Mouse (Mus musculus) frontal cortex, postnatal 36 days (tissue): ENCODE measurements around the gene Fmod.

Experiments used
- DNase-seq, 2 experiments: peaks; one replicate each; pipeline ENCODE4 v3.0.0; 2022; ENCODE audit warnings: low spot score in 2 of 2

Gene Fmod

GRCm38 (mm10) chr1:134037172-134037571 is at the start of gene Fmod:
TSS of gene Fmod (plus strand) at chr1:134037254.
- no peak for DNase-seq

GRCm38 (mm10) chr1:133988845-133989244 is 48.2 kb upstream of the Fmod start:
- no peak for DNase-seq

- DNase-seq = no peak
Measured at GRCm38 (mm10) chr1:133991277-133991676, 45.8 kb upstream of the Fmod start.

DNA sequence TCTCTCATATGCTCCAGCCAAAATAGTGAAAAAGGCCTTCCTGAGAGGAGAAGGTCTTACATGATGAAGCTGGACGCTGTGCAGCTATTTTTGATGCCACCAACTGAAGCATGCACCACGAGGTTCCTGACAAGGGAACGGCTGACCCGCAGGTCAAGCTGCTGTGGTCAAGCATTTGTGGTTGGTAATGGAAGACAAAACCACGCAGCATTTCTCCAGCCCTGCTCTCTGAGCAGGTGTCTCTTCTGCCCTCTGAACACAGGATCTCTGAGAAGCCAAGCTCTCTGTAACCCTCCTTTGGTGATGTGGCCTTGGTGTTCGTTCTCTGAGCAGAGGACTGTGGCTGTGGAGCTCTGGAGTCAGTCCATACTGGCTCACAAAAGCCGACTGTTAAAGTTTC is 31.6 kb upstream of the Fmod start:
- no peak for DNase-seq

GRCm38 (mm10) chr1:134006105-134006764 is 30.8 kb upstream of the Fmod start:
- no peak for DNase-seq

- DNase-seq = no peak
Measured at GRCm38 (mm10) chr1:134024293-134024971, 12.6 kb upstream of the Fmod start.

DNA sequence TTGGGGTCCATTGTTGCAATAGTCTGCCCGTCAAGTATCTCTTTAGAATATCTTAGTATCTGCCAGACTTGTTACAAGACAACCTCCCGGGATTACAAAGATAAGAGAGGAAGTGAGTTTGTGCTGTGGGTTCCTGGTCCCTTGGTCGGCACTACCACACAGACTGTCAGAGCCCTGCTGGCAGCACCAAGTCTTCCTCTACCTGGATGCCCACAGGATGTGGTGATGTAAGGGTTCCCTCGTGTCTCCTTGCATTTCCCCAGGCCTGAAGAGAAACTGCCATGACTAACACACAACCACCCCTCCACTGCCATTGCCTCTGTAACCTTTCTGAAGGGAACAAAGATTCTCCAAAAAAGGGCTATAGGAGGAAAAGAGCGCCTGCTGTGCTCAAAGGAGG is 11.1 kb upstream of the Fmod start:
- DNase-seq = no peak

GRCm38 (mm10) chr1:134026741-134027140 is 10.3 kb upstream of the Fmod start:
- DNase-seq = no peak

- peak; percentile 52 to 66 for DNase-seq
Measured at GRCm38 (mm10) chr1:134028161-134028846, 8.8 kb upstream of the Fmod start.

- DNase-seq = no peak
Measured at GRCm38 (mm10) chr1:134036492-134036891, 562 bp upstream of the Fmod start.

GRCm38 (mm10) chr1:134038336-134038735 is 1.3 kb downstream of the Fmod start:
- no peak for DNase-seq

- no peak for DNase-seq
Measured at GRCm38 (mm10) chr1:134039361-134039760, 2.3 kb downstream of the Fmod start.

- no peak for DNase-seq
Measured at GRCm38 (mm10) chr1:134041900-134042299, 4.8 kb downstream of the Fmod start.

GRCm38 (mm10) chr1:134042341-134042740 is 5.3 kb downstream of the Fmod start:
- no peak for DNase-seq

DNA sequence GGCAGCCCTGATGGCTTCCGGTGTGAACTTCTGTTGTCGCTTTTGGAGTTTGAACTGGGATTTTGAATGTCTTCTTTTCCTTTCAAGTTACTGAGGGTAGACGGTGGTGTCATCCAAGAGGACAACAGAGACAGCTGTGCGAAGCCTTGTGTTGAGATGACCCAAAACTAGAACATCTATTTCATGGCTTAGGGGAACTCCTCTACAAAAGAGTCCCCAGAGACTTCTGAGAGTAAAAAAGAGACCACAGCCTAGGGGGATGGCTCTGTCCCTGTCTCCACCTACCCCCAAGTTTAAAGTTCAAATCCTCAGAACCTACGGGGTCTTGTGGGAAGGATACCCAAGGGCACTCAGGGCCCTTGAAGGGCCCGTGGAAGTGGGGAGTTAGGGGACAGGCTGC is 7.8 kb downstream of the Fmod start:
- DNase-seq = no peak

DNA sequence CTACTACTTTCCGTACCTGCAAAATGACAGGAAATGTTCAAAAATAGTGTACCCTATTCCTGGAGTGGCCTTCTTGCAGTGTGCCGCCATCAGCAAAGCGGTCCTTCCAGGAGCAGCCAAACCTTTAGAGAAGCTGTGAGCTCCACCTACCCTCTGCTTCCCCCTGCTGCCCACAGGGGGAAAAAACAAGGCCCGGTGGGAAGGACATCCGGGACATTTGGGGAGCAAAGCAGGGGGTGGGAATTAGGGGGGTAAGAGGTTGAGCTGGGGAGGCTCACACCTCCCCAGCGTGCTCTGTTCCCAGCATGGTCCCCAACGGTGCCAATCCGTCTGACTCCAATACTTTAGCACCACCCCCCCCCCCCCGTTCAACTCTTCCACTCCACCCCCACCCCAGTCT is 8.9 kb downstream of the Fmod start:
- peak; percentile 66 to 85 for DNase-seq

DNA sequence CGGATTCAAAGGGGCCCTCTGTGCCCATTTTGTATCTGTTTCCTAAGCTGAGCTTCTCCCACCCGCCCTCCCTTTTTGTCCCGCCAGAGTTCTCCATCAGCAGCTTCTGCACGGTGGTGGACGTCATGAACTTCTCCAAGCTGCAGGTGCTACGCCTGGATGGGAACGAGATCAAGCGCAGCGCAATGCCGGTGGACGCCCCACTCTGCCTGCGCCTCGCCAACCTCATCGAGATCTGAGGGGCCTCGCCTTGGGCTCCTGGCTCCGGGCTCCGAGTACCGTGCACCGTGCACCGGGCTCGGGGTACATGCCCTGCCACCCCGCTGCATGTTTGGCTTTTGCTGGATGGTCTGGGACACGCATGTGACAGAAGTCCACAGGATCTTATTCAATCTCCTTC is 9.3 kb downstream of the Fmod start:
- no peak for DNase-seq

- DNase-seq = no peak
Measured at GRCm38 (mm10) chr1:134047431-134047830, 10.4 kb downstream of the Fmod start.

DNA sequence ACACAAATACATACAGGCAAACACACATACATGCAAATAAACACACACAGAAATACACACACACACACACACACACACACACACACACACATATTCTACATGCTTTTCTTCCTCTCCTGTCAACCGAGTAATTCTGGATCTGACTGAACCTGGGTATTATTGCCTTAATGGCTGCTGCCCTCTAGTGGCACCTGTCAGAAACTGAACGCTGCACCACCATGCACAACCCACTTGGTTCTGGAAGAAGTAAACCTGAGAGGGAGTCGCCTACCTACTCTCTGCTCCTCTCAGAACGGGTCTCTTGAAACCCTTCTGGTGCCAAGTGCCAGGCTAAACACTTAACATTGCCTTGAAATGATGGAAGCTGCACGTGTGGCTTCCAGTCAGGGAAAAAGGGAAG is 11.7 kb downstream of the Fmod start:
- DNase-seq = peak; percentile 71 to 85

DNA sequence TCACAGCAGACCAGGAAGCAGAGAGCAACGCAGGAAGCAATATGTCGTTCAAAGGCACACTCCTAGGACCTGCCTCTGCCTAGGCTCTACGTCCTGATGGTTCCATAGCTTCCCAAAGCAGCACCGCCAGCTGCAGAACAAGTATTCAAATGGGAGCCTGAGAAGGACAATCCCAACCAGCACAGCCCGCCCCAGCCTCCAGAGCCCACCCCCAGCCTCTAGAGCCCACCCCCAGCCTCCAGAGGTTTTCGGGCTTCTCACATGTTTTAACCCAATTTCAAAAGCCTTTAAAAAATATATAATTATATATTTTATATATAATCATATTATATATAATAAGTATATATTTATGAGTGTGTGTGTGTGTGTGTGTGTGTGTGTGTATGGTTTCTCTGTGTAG is 12.5 kb downstream of the Fmod start:
- no peak for DNase-seq

- DNase-seq = peak; percentile 82 to 92
Measured at GRCm38 (mm10) chr1:134053207-134053606, 16.2 kb downstream of the Fmod start.

DNA sequence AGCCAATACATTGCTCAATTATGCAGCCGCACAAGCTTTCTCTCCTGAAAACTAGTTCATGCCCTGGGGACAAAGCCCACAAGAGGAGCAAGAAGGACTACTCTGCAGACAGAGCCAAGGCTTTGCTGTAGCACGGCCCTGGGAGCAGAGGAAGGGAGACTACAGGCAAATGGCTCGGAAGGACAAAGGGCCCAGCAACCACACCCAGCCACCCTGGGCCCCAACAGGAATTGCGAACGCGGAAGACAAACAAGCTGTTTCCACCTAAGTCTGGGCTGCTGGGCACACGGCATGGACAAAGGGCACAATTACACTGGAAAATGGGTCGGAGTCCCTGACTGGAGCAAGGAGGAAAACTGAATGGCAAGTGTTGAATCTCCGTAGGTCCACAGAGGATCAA is 18.0 kb downstream of the Fmod start:
- no peak for DNase-seq

GRCm38 (mm10) chr1:134055666-134056245 is 18.7 kb downstream of the Fmod start:
- DNase-seq = no peak
